ENCODE assay signal across 10 mouse cellular contexts in genomic region chr3:100438461-100439002, GRCm38 (mm10). TPM values are rescaled to one million over a fixed set of nuclear protein-coding genes. Genes with fewer than 3 reads are reported as not detected.
DNase-seq lines count a peak whose midpoint lies in the region; ATAC-seq lines count a peak whose summit lies in the region.
"Had no signal": no experiment of that assay in that cellular context is flagged by ENCODE, and none has a peak within 500 bp of the region (broad histone marks: within the 10 kb centered on the region; RNA-seq: fewer than 3 reads in every experiment).

No protein-coding gene starts in this region.

- no peaks in the 10 kb centered on the region for H3K27me3 ChIP-seq in midbrain, embryonic 11.5 days (ENCODE audit: control insufficient read depth, insufficient read depth, low read length)
- no peaks in the 10 kb centered on the region for H3K27me3 ChIP-seq in midbrain, embryonic 14.5 days (ENCODE audit: control insufficient read depth, insufficient read depth, low read length)
- no peaks in the 10 kb centered on the region for H3K27me3 ChIP-seq in liver, embryonic 13.5 days
- H3K27me3 ChIP-seq in stomach, embryonic 15.5 days (replicated peaks): no peaks in the 10 kb centered on the region

- H3K4me1 ChIP-seq in midbrain, embryonic 11.5 days (ENCODE audit: control insufficient read depth, insufficient read depth, low read length): no peaks in the 10 kb centered on the region
- no peaks in the 10 kb centered on the region for H3K4me1 ChIP-seq in midbrain, embryonic 14.5 days (ENCODE audit: control insufficient read depth, insufficient read depth, low read length)
- peaks cover 61% of the 10 kb centered on the region for H3K4me1 ChIP-seq in liver, embryonic 13.5 days (replicated peaks)
- 0 out of 2 replicates have a peak, but pooled peaks cover 8% of the 10 kb centered on the region for H3K4me1 ChIP-seq in stomach, embryonic 15.5 days

- H3K9me3 ChIP-seq in midbrain, embryonic 11.5 days (ENCODE audit: control insufficient read depth, low read length): no peaks in the 10 kb centered on the region
- H3K9me3 ChIP-seq in midbrain, embryonic 14.5 days (ENCODE audit: control insufficient read depth, low read length): no peaks in the 10 kb centered on the region
- no peaks in the 10 kb centered on the region for H3K9me3 ChIP-seq in liver, embryonic 13.5 days (replicated peaks)
- H3K9me3 ChIP-seq in stomach, embryonic 15.5 days: no peaks in the 10 kb centered on the region

- 0 out of 2 replicates have a peak, but pooled peaks have one; percentile 33 for ATAC-seq in midbrain, embryonic 11.5 days (ENCODE audit: low FRiP score)
- no peak for ATAC-seq in midbrain, embryonic 14.5 days (ENCODE audit: low FRiP score, low TSS enrichment)
- ATAC-seq in liver, embryonic 13.5 days (ENCODE audit: low read depth): peak; percentile 98
- peak; percentile 97 for ATAC-seq in stomach, embryonic 15.5 days (ENCODE audit: insufficient read depth, low FRiP score, low read depth)

- no peaks in the 10 kb centered on the region for H3K36me3 ChIP-seq in midbrain, embryonic 11.5 days (ENCODE audit: control insufficient read depth, insufficient read depth, low read length)
- H3K36me3 ChIP-seq in midbrain, embryonic 14.5 days (ENCODE audit: control insufficient read depth, insufficient read depth, low read length): no peaks in the 10 kb centered on the region
- H3K36me3 ChIP-seq in liver, embryonic 13.5 days: no peaks in the 10 kb centered on the region
- H3K36me3 ChIP-seq in stomach, embryonic 15.5 days: no peaks in the 10 kb centered on the region

- no peak overlapping the region for H3K9ac ChIP-seq in midbrain, embryonic 11.5 days (ENCODE audit: low read length)
- no peak overlapping the region for H3K9ac ChIP-seq in midbrain, embryonic 14.5 days (replicated peaks; ENCODE audit: low read length)
- peak overlapping the region; percentile 77 for H3K9ac ChIP-seq in liver, embryonic 13.5 days
- no peak overlapping the region for H3K9ac ChIP-seq in stomach, embryonic 15.5 days

- peak; percentile 14 for DNase-seq in adrenal gland, postnatal 14 days
- no peak for DNase-seq in adrenal gland, adult 8-10 months
- no peak for DNase-seq in midbrain, embryonic 11.5 days (ENCODE audit: low spot score, missing footprints)
- DNase-seq in midbrain, embryonic 14.5 days: no peak
- DNase-seq in liver, embryonic 13.5 days: peak; percentile 91
- DNase-seq in urinary bladder, postnatal 36 days (ENCODE audit: low spot score in 2 of 2): no peak
- no peak for DNase-seq in kidney, adult 9 months
- DNase-seq: cerebellum, postnatal 25 days had no signal

- WGBS in midbrain, embryonic 11.5 days: 79% methylated on average over 4 of the region's 4 CpGs
- WGBS in midbrain, embryonic 14.5 days: 84% methylated on average over 4 of the region's 4 CpGs
- WGBS in liver, embryonic 13.5 days (ENCODE audit: insufficient replicate concordance): 10% methylated on average over 4 of the region's 4 CpGs
- 62% methylated on average over 4 of the region's 4 CpGs for WGBS in stomach, embryonic 15.5 days

- no peak overlapping the region for H3K4me2 ChIP-seq in midbrain, embryonic 11.5 days
- H3K4me2 ChIP-seq in midbrain, embryonic 14.5 days (ENCODE audit: low read length): no peak overlapping the region
- H3K4me2 ChIP-seq in liver, embryonic 13.5 days: peak overlapping the region; percentile 65
- H3K4me2 ChIP-seq in stomach, embryonic 15.5 days: no peak overlapping the region

- no peak overlapping the region for H3K4me3 ChIP-seq in midbrain, embryonic 11.5 days (ENCODE audit: low read depth, low read length)
- H3K4me3 ChIP-seq in midbrain, embryonic 14.5 days (replicated peaks; ENCODE audit: low read depth, low read length): no peak overlapping the region
- H3K4me3 ChIP-seq in liver, embryonic 13.5 days (replicated peaks): peak overlapping the region; percentile 15
- H3K4me3 ChIP-seq in stomach, embryonic 15.5 days (replicated peaks): no peak overlapping the region
- H3K4me3 ChIP-seq: left cerebral cortex, adult 2 months had no signal

- H3K27ac ChIP-seq in midbrain, embryonic 11.5 days (ENCODE audit: low read depth, low read length): no peak overlapping the region
- no peak overlapping the region for H3K27ac ChIP-seq in midbrain, embryonic 14.5 days (replicated peaks; ENCODE audit: low read depth, low read length)
- peak overlapping the region; percentile 99 for H3K27ac ChIP-seq in liver, embryonic 13.5 days
- peak overlapping the region; percentile 5; the same call in 1 of the 2 replicates for H3K27ac ChIP-seq in stomach, embryonic 15.5 days
- H3K27ac ChIP-seq: left cerebral cortex, adult 2 months had no signal

RNA-seq across cellular contexts. Expression of gene Tent5c, which starts 50.6 kb away (rescaled TPM):
- 39.4 and 51.7 TPM in 2 replicates for total RNA-seq in adrenal gland, postnatal 14 days (2021)
- total RNA-seq in adrenal gland, adult 8-10 months (2022): 1 to 10 TPM; 3.5 to 8.8 (median 5.1) TPM
- 3.3 and 3.6 TPM in 2 replicates for polyA plus RNA-seq in midbrain, embryonic 11.5 days (2014; fragmentation: Nextera tagmentation; extraction: Ambion mirVana)
- 0.98 and 3.2 TPM in 2 replicates for polyA plus RNA-seq in midbrain, embryonic 14.5 days (2014; fragmentation: Nextera tagmentation; extraction: Ambion mirVana)
- polyA plus RNA-seq in liver, embryonic 13.5 days (2015; fragmentation: Nextera tagmentation; extraction: Ambion mirVana): 63.7 and 76.5 TPM in 2 replicates
- polyA plus RNA-seq in stomach, embryonic 15.5 days (2015; fragmentation: Nextera tagmentation; extraction: Ambion mirVana): 22.6 and 26.0 TPM in 2 replicates

Comparison
In these comparisons a context has a peak if more than half of its experiments do, and no peak if none do; other contexts are left out.
1. DNase-seq: peak in adrenal gland, postnatal 14 days (single experiment) and liver, embryonic 13.5 days (single experiment); none in adrenal gland, adult 8-10 months (single experiment), midbrain, embryonic 11.5 days (single experiment), midbrain, embryonic 14.5 days (single experiment), urinary bladder, postnatal 36 days (0 of 2) and kidney, adult 9 months (single experiment).
2. H3K27ac ChIP-seq: peak in liver, embryonic 13.5 days (single experiment) and stomach, embryonic 15.5 days (single experiment); none in midbrain, embryonic 11.5 days (single experiment) and midbrain, embryonic 14.5 days (single experiment).